Mouse (Mus musculus): ENCODE measurements around the gene Rdh7. TPM values are rescaled to one million over a fixed set of nuclear protein-coding genes. Genes with fewer than 3 reads are reported as not detected.
"Not testable (repeated sequence)": the region's sequence is repeated elsewhere in the genome, so short reads cannot be mapped to it uniquely, and the experiment has no call there.

Gene Rdh7
- polyA plus RNA-seq, 1 experiment, result not detected

- no peaks in the 10 kb centered on the region for H3K36me3 ChIP-seq (ENCODE audit: control insufficient read depth, insufficient read depth)
- H3K79me2 ChIP-seq (ENCODE audit: control insufficient read depth, insufficient read depth), result no peaks in the 10 kb centered on the region
- H3K4me3 ChIP-seq (ENCODE audit: insufficient read depth, poor library complexity, severe bottlenecking), result no peak overlapping the region
- H3ac ChIP-seq (ENCODE audit: control insufficient read depth, insufficient read length, low read depth), result no peak overlapping the region
- no peaks in the 10 kb centered on the region for H3K79me3 ChIP-seq (ENCODE audit: low read depth)
- TF ChIP-seq CTCF (IDR thresholded peaks at IDR 0.05; ENCODE audit: control insufficient read depth, insufficient read depth, insufficient read length), result no peak
- TF ChIP-seq CEBPB (IDR thresholded peaks at IDR 0.05; ENCODE audit: low read depth), result no peak
- TF ChIP-seq FOSL1 (IDR thresholded peaks at IDR 0.05; ENCODE audit: insufficient read depth, low read length, poor library complexity, severe bottlenecking), result peak; percentile 25
- TF ChIP-seq MYOD1 (IDR thresholded peaks at IDR 0.05; ENCODE audit: control insufficient read depth, insufficient read length, low read depth), result peak; percentile 60
- no peaks in the 10 kb centered on the region for H3K27me3 ChIP-seq (ENCODE audit: control insufficient read depth, insufficient read depth, insufficient read length)
Observed at GRCm38 (mm10) chr10:127927737-127928136, 39.1 kb upstream of the Rdh7 start.

- Histone ChIP-seq H3ac (ENCODE audit: control insufficient read depth, insufficient read length, low read depth) (no peak overlapping the region), H3K27me3 (ENCODE audit: control insufficient read depth, insufficient read depth, insufficient read length) (no peaks in the 10 kb centered on the region), H3K36me3 (ENCODE audit: control insufficient read depth, insufficient read depth) (no peaks in the 10 kb centered on the region), H3K4me3 (ENCODE audit: insufficient read depth, poor library complexity, severe bottlenecking) (no peak overlapping the region), H3K79me2 (ENCODE audit: control insufficient read depth, insufficient read depth) (no peaks in the 10 kb centered on the region), H3K79me3 (ENCODE audit: low read depth) (no peaks in the 10 kb centered on the region)
- no peak for TF ChIP-seq FOSL1 (IDR thresholded peaks at IDR 0.05; ENCODE audit: insufficient read depth, low read length, poor library complexity, severe bottlenecking)
- TF ChIP-seq MYOD1 (IDR thresholded peaks at IDR 0.05; ENCODE audit: control insufficient read depth, insufficient read length, low read depth), result peak; percentile 86
- TF ChIP-seq MAX (IDR thresholded peaks at IDR 0.05), result no peak
Observed at GRCm38 (mm10) chr10:127924597-127925378, 36.2 kb upstream of the Rdh7 start.

- Histone ChIP-seq H3K79me3 (ENCODE audit: low read depth) (no peaks in the 10 kb centered on the region), H3K4me3 (ENCODE audit: insufficient read depth, poor library complexity, severe bottlenecking) (no peak overlapping the region), H3K36me3 (ENCODE audit: control insufficient read depth, insufficient read depth) (no peaks in the 10 kb centered on the region), H3K79me2 (ENCODE audit: control insufficient read depth, insufficient read depth) (no peaks in the 10 kb centered on the region), H3K27me3 (ENCODE audit: control insufficient read depth, insufficient read depth, insufficient read length) (no peaks in the 10 kb centered on the region), H3ac (ENCODE audit: control insufficient read depth, insufficient read length, low read depth) (no peak overlapping the region)
- no peak for TF ChIP-seq CTCF (IDR thresholded peaks at IDR 0.05; ENCODE audit: control insufficient read depth, insufficient read depth, insufficient read length)
- no peak for TF ChIP-seq CEBPB (IDR thresholded peaks at IDR 0.05; ENCODE audit: low read depth)
- no peak for TF ChIP-seq MYOG (IDR thresholded peaks at IDR 0.05; ENCODE audit: control insufficient read depth, extremely low read depth, insufficient read length)
- no peak for TF ChIP-seq FOSL1 (IDR thresholded peaks at IDR 0.05; ENCODE audit: insufficient read depth, low read length, poor library complexity, severe bottlenecking)
- TF ChIP-seq MYOD1 (IDR thresholded peaks at IDR 0.05; ENCODE audit: control insufficient read depth, insufficient read length, low read depth), result no peak
- TF ChIP-seq MAX (IDR thresholded peaks at IDR 0.05), result no peak
- TF ChIP-seq USF1 (IDR thresholded peaks at IDR 0.05; ENCODE audit: low read depth), result no peak
Observed at GRCm38 (mm10) chr10:127923024-127923423, 34.4 kb upstream of the Rdh7 start.

GRCm38 (mm10) chr10:127922241-127922640 lies 33.6 kb upstream of the Rdh7 start:
- Histone ChIP-seq H3K27me3 (ENCODE audit: control insufficient read depth, insufficient read depth, insufficient read length) (no peaks in the 10 kb centered on the region), H3K36me3 (ENCODE audit: control insufficient read depth, insufficient read depth) (no peaks in the 10 kb centered on the region), H3K79me3 (ENCODE audit: low read depth) (no peaks in the 10 kb centered on the region), H3ac (ENCODE audit: control insufficient read depth, insufficient read length, low read depth) (no peak overlapping the region), H3K4me3 (ENCODE audit: insufficient read depth, poor library complexity, severe bottlenecking) (no peak overlapping the region), H3K79me2 (ENCODE audit: control insufficient read depth, insufficient read depth) (no peaks in the 10 kb centered on the region)
- TF ChIP-seq MAX (IDR thresholded peaks at IDR 0.05) (no peak), CEBPB (IDR thresholded peaks at IDR 0.05; ENCODE audit: low read depth) (no peak), CTCF (IDR thresholded peaks at IDR 0.05; ENCODE audit: control insufficient read depth, insufficient read depth, insufficient read length) (no peak), MYOD1 (IDR thresholded peaks at IDR 0.05; ENCODE audit: control insufficient read depth, insufficient read length, low read depth) (no peak), FOSL1 (IDR thresholded peaks at IDR 0.05; ENCODE audit: insufficient read depth, low read length, poor library complexity, severe bottlenecking) (no peak), MYOG (IDR thresholded peaks at IDR 0.05; ENCODE audit: control insufficient read depth, extremely low read depth, insufficient read length) (no peak), USF1 (IDR thresholded peaks at IDR 0.05; ENCODE audit: low read depth) (no peak)

- H3ac ChIP-seq (ENCODE audit: control insufficient read depth, insufficient read length, low read depth), result no peak overlapping the region
- no peaks in the 10 kb centered on the region for H3K27me3 ChIP-seq (ENCODE audit: control insufficient read depth, insufficient read depth, insufficient read length)
- no peaks in the 10 kb centered on the region for H3K36me3 ChIP-seq (ENCODE audit: control insufficient read depth, insufficient read depth)
- H3K79me3 ChIP-seq (ENCODE audit: low read depth), result no peaks in the 10 kb centered on the region
- no peak for TF ChIP-seq MAX (IDR thresholded peaks at IDR 0.05)
- TF ChIP-seq USF1 (IDR thresholded peaks at IDR 0.05; ENCODE audit: low read depth), result no peak
- H3K4me3 ChIP-seq (ENCODE audit: insufficient read depth, poor library complexity, severe bottlenecking), result no peak overlapping the region
- H3K79me2 ChIP-seq (ENCODE audit: control insufficient read depth, insufficient read depth), result no peaks in the 10 kb centered on the region
Observed at GRCm38 (mm10) chr10:127917651-127918050, 29.0 kb upstream of the Rdh7 start.

GRCm38 (mm10) chr10:127917183-127917582 lies 28.6 kb upstream of the Rdh7 start:
- H3K36me3 ChIP-seq (ENCODE audit: control insufficient read depth, insufficient read depth); H3K79me2 ChIP-seq (ENCODE audit: control insufficient read depth, insufficient read depth); H3K79me3 ChIP-seq (ENCODE audit: low read depth); H3K4me3 ChIP-seq (ENCODE audit: insufficient read depth, poor library complexity, severe bottlenecking); H3K27me3 ChIP-seq (ENCODE audit: control insufficient read depth, insufficient read depth, insufficient read length); H3ac ChIP-seq (ENCODE audit: control insufficient read depth, insufficient read length, low read depth): not testable (repeated sequence)

Measured in C2C12 (cell line).